Mouse (Mus musculus) induced T-regulatory cell, adult 2 months (primary cell): ENCODE data around the gene Trabd.

Experiments
- DNase-seq: peaks from one replicate; pipeline ENCODE4 v3.0.0-alpha.2; 2012; ENCODE audit warnings: low read depth

Gene Trabd

GRCm38 (mm10) chr15:89127364-89127940 is 52.5 kb downstream of the Trabd start:
- DNase-seq, result no peak

DNA sequence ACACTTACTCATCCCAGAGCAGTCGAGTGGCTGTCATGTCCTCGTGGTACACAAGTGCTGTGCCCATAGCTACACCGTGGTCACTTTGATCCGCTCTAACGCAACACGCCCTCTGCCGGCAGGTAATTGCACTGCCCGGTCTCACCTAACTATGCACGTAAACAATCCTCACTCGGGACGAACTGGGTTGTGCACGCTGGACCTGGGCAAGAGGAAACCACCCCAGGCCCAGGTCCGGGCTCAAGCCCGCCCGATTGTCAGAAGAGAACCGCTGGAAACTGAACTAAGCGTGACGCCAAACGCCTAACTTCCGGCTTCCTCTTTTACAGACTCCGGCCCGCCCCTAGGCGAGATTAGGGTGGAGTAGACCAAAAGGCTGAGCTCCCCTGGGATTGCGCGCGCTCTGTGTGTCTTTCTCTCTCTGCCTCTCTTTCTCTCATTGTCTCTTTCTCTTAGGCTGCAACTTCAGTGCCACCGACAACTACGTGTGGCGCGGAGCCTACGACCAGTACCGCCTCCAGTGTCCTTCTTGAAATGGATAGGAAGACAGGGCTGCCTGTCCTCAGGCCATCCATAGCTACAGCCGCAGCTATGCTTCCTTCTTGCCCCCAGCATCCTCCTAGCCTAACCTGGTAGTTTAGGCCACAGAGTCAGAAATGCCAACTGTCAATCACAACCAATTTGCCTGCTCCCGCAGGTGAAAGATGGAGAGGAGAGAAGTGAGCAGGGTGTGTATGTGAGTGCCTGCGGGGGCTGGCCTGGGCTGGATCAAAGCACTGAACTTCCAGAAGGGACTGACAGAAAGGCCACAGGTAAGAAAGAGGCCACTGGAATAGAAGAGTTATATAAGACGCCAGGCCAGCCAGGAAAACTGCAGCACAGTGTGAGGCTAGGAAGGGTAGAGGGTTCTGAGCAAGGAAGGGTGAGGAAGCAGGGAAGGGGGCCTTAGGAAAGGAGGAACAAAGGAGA is 53.7 kb downstream of the Trabd start, which contains the start of gene Hdac10:
Gene Hdac10 (minus strand): TSS at position 319 of the 969 bp plus-strand sequence.
- peak; percentile 90 for DNase-seq

GRCm38 (mm10) chr15:89130245-89130644 is 55.3 kb downstream of the Trabd start:
- DNase-seq, result no peak

GRCm38 (mm10) chr15:89131316-89131715 is 56.4 kb downstream of the Trabd start:
- peak; percentile 89 for DNase-seq
